Mouse (Mus musculus) telencephalon, adult 2 months (tissue): ENCODE measurements around the gene Ywhag.

Experiments
- DNase-seq: peaks from one replicate; pipeline ENCODE4 v3.0.0-alpha.2; 2011; ENCODE audit warnings: low read depth, low spot score

Gene Ywhag

DNA sequence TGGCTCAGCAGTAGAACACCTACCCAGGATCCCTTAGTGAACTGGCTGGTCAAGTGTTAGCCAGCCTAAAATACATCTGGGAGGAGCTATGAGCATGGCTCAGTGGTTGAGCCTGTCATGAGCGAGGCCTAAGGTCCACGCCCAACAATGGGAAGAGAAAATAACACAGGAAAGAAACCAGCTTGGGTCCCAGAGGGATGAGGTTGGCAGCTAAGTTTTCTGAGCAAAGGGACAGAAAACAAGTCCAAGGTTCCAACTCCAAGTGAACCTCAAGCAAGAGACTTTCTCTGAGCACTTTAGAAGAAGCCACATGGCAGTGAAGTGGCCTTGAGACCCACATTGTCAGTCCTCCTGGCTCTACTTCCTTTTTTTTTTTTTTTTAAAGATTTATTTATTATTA, 17.2 kb upstream of the Ywhag start:
- DNase-seq = no peak

- DNase-seq = no peak
Observed at GRCm38 (mm10) chr5:135950710-135951412, 16.4 kb upstream of the Ywhag start.

DNA sequence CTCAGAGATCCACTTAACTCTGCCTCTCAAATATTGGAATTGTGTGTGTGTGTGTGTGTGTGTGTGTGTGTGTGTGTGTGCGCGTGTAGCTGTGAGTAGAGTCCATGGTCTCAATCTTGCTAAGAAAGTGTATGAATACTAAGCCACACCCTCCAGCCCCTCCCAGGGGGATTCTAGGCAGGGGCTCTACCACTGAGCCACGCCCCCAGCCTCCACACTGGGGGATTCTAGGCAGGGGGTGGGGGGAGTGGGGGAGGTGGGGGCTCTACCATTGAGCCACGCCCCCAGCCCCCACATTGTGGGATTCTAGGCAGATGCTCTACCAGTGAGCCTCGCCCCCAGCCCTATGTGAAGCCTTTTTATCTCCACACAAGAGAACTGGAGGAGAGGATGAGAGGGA, 12.2 kb upstream of the Ywhag start:
- DNase-seq = no peak

GRCm38 (mm10) chr5:135945916-135946408, 11.5 kb upstream of the Ywhag start:
- no peak for DNase-seq

GRCm38 (mm10) chr5:135942710-135943109, 8.3 kb upstream of the Ywhag start:
- no peak for DNase-seq

- no peak for DNase-seq
Observed at GRCm38 (mm10) chr5:135940587-135940986, 6.2 kb upstream of the Ywhag start.

DNA sequence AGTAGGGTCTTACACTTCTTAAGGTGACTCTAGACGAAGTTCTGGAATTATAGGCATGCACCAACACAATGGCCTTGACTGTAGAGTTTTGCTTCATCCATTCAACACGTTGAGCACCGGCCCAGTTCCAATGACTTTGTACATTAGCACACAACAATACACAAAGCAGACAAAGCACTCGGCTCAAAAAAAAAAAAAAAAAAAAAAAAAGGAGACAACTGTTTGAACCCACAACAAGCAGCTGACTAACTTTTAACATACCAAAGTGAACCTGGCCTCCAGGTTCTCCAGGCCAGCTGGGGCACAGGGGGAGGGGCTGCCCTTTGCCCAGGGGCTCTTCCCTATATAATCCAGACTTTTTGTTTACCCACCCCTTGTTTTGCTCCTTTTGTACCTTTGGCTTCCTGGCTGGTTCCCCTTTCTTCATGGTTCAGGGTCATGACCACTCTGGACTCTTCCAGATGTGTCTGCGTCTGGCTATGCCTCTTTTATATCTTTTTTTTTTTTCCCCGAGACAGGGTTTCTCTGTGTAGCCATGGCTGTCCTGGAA, 1.3 kb upstream of the Ywhag start:
- DNase-seq = no peak

- DNase-seq = no peak
Observed at GRCm38 (mm10) chr5:135935176-135935523, 734 bp upstream of the Ywhag start.

- DNase-seq = no peak
Observed at GRCm38 (mm10) chr5:135933900-135934441, 445 bp downstream of the Ywhag start.

DNA sequence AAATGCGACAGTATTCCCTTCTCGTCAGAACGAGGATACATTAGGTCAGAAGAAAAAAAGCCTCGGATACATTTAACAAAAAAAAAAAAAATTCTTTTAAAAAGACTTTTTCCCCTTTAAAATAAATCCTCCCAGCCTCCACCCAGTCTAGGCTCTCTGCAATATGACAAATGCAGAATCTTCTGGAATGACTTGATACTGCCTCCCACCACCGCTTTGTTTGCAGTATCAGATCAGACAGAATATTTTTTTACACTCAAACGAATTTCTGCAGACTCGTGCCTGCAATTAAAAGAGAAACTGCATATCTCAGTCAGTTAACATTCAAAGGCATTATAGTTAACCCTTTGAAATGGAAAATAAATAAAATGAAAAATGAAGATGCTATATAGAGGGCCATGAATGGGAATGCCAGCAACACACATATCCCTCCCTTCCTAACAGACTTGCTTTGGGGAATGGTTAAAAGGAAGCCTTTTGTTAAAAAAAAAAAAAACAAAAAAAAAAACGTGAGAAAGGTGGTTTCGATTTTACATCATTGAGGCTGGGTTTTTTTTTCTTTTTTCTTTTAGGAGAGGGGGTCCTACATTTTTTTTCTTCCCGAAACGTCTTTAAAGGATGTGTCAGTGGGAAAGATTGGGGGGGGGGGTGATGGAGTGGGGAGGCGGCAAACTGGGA, 1.1 kb downstream of the Ywhag start:
- DNase-seq = no peak

DNA sequence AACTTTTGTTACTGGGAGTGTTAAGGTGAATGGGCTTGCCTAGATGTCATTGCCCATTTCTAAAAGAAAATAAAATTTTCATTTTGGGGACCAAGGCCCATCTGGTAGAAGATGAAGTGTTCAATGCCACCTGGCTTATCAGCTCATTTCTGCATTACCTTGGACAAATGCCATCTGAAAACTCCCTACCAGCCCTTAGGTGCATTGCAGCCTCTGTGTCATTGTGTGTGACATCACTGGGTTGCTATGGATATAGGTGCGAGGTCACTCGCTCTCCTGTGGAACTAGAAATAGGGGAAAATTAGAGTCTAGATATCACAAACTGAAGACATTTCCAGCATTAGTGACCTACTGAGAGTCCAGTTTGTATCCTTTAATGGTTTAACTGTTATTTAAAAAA, 2.1 kb downstream of the Ywhag start:
- no peak for DNase-seq

GRCm38 (mm10) chr5:135931526-135931925, 2.9 kb downstream of the Ywhag start:
- DNase-seq = no peak

DNA sequence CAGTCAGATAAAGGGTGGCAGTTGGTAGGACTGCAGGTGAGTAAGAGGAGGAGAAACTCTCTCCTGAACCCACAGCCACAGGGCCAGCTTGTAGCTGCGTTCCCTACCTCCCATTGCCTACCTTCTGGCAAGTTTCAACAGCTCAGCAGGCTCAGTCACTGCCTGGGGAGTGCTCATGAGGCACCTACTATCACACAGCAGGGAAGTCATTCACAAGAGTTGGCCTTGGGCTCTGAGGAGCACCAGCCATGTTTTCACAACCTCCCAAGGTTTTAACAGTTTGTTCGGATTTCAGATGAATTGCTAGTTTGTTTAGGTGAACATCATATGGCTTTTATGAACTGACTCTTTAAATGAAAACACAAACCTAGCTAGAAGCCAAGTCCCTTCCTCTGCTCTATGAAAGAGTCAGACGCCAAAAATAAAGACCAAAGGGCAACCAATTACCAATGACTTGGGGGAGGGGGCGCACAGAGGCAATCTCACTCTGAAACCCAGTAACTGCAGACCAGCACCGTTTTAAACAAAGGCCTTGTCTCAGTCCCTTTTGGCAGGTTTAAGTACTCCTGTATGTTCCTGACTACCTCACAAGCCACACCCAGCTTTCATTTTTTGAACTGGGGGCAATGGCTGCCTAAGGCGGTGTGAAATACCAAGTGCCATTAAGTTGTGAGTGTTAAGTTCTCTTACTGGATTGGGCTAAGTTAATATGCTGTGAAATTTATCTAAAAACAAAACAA, 4.6 kb downstream of the Ywhag start:
- DNase-seq = no peak

- no peak for DNase-seq
Observed at GRCm38 (mm10) chr5:135923901-135924300, 10.5 kb downstream of the Ywhag start.

DNA sequence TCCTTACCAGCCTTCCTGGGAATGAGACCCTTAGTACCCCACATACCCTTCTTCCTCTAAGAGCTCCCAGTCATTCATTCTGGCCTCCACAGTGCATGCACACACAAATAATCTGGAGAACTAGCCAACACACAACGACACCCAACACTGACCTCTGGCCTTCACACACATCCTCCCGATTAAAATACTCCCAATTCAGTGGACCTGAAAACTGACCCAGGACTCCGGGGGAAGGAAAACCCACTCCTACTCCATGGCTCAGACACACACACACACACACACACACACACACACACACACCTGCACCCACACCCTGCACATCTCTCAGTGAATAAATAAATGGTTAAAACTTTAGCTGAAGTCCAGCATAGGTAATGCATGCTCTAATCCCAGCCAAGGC, 14.5 kb downstream of the Ywhag start:
- no peak for DNase-seq

GRCm38 (mm10) chr5:135918593-135918992, 15.8 kb downstream of the Ywhag start:
- no peak for DNase-seq

DNA sequence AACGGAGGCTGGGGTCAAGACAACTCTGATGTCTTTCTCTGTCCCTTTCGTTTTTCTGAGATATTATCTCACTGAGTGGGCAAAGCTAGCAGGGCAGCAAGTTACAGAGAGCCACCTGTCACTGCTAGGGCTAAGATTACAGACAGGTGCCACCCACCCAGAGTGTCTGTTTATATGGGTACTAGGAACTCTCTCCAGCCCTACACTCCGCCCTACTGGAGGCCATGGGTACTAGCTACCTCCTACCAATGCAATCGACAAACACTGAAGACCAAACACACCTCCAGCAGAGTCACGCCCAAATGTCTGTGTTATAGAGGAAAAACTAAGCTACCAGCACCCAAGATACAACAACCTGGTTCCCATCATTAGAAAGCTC, 16.4 kb downstream of the Ywhag start:
- DNase-seq = no peak

DNA sequence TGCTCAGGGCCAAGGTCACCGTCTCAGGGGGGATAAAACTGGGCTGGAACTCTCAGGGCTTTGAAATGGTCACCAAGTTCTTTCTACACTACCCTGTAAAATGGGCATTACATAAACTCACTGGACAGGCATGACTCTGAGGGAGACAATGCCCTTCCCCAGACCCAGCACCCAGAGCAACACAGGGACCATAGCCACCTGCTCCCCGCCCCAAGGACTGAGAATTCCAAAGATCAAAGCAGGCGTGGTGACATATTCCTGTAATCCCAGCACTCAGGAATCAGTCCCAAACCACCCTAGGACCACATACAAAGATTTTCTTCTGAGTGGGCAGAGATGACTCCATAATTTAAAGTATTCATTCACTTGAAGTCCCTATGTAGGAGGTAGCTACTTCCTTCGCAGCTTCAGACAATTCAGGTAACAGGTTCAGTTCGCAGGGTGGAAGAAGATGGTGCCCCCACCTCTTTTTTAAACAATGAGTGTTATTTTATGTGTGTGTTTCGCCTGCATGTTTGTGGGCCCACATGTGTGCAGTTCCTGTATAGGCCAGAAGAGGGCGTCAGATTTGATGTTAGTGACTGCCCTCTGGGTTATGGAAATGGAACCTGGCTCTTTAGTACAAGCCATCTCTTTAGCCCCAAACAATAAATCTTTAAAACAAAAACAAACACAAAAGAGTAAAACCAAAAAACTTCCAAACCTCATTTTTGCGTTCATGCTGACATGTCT, 16.9 kb downstream of the Ywhag start:
- no peak for DNase-seq

DNA sequence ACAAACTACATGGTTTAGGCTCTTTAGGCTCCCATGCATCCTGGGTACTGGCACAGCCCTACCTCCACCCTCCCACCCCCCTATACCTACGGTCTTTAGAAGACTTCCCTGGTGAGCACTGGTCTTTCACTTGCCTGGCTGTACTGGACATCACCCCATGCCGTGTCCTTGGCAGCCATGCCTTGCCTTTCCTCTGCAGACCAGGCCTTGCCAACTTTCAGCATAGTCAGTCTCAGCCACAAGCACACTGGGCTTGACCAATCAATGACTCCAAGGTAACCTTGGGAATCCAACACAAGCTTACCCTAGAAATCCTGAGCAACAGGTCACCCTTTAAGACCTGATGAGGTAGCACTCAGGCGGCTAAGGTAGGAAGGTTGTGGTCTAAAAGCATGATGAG, 17.8 kb downstream of the Ywhag start:
- no peak for DNase-seq

DNA sequence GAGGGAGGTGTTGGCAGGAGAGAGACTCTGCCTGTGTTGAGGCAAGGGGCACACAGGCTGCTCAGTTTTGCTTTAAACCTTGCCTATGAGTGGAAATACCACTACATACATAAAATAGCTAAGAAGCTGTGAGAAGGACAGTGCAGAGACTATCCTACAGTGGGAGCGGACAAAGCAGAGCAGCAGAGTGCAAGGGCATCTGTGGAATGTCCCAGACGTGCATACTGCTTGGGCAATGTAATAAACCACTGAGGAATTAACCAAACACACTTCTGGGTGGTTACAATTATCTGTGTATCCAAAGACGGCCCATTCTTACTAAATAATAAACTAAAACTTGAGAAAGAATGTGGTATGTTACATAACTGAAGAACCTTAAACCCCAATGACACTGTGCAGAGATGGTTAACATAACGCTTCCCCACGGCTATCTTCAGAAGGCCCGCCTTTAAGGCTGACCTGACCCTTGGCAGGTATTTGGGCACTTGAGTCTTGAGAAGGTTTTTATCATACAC, 18.3 kb downstream of the Ywhag start:
- DNase-seq = no peak

DNA sequence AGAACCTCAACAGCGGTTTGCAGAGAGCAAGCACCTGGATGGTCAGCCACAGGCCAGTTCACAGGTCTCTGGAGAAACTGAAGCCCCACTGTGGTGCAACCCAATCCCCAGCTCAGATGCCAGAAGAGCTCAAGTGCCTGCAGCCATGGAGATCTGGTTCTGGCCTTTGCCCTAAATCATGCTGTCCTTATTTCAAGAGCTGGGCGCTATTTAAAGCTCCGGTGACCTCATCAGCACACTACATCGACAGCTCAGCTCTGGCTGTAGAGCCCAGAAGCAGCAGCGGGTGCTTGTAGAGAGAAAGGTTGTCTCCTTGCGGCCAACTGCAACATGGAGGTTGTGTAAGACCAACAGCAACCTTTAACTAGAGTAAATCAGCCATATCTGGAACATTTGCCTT, 20.3 kb downstream of the Ywhag start:
- no peak for DNase-seq
